Mouse (Mus musculus): ENCODE data around the gene Polr3f. TPM values are rescaled to one million over a fixed set of nuclear protein-coding genes. Genes with fewer than 3 reads are reported as not detected.

Polr3f gene
- total RNA-seq, 4 experiments from 2014 or later: 20.7 to 25.0 (median 23.7) TPM

- DNase-seq (ENCODE audit: low spot score in 2 of 2): no peak
Measured at GRCm38 (mm10) chr2:144588723-144589122, 61.2 kb downstream of the Polr3f start.

Other genes starting within 250 kb of the Polr3f start
- gene Ovol2, start 195.6 kb upstream of the Polr3f start, total RNA-seq (2022): 10 to 100 TPM in 3 of 4 experiments, 1 to 10 TPM in 1; 9.8 to 12.3 (median 11.1) TPM
- gene Kat14, start 158.7 kb upstream of the Polr3f start, total RNA-seq (2022): 10 to 100 TPM; 38.1 to 46.0 (median 42.2) TPM
- 10 to 100 TPM in 2 of 4 experiments, 1 to 10 TPM in 2; 6.4 to 10.3 (median 9.2) TPM for gene Pet117, start 158.7 kb upstream of the Polr3f start, total RNA-seq (2022)
- gene Dzank1, start 304 bp upstream of the Polr3f start, total RNA-seq (2022): 100 to 1,000 TPM; 194 to 219 (median 202) TPM
- 10 to 100 TPM; 27.2 to 29.6 (median 28.3) TPM for gene Rbbp9, start 23.2 kb downstream of the Polr3f start, total RNA-seq (2022)
- 10 to 100 TPM; 45.7 to 65.9 (median 51.7) TPM for gene Sec23b, start 28.5 kb downstream of the Polr3f start, total RNA-seq (2022)
- gene Smim26, start 66.3 kb downstream of the Polr3f start, total RNA-seq (2022): 10 to 100 TPM; 43.5 to 54.6 (median 48.8) TPM
- 10 to 100 TPM; 59.8 to 64.5 (median 62.2) TPM for gene Dtd1, start 72.2 kb downstream of the Polr3f start, total RNA-seq (2022)

Measured in left cerebral cortex, adult 8-10 months (tissue).